Mouse (Mus musculus) liver, embryonic 14 days (tissue): ENCODE measurements around the gene Fbxo41. TPM values are rescaled to one million over a fixed set of nuclear protein-coding genes. Genes with fewer than 3 reads are reported as not detected.

Experiments used
- polyA plus RNA-seq: library from polyadenylated mRNA; depleted of rRNA; stranded (reverse); fragments of >200 nt; gene quantifications from 2 replicates; pipeline ENCODE4 v1.2.3, GENCODE M21; 2012; rRNA removed

The Fbxo41 gene
- polyA plus RNA-seq = 0.01 TPM in 1 of 2 replicates, not detected in the other

DNA sequence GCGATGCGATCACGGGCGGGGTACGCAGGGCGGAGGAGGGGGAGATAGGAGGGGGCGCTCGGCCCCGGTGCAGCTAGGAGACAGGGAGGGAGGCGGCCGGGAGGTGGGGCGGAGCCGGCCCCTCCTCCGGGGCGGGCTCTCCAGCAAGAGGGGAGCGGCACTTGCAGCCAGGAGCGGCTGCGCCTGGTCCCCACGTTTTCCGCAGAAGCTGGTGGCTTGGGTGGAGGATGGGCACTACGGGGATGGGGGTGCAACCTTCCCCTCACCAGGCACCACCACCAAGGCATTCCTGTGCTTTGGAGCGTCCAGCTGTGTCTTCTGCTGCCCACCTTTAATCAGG lies at the start of gene Fbxo41:
Gene Fbxo41, minus strand, starts transcription at position 84 of the 340 bp plus-strand sequence.

DNA sequence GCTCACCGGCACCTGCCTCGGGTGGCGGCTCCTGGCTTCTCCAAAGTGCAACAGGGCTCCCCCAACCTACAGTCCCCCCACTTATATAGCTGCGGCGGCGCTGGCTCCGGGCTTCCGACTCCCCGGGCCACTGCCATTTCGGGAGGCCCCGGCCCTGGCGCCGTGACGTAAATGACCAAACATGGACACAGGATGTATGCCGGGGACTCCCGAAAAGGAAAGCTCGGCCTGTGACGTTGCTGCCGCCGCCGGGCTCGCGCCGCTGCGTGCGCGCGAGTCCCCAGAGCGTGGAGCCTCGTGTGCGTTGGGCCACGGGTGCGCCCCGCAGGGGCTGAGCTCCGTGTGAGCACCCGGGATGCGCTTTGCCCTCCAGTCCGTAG lies 10.7 kb upstream of the Fbxo41 start, which contains the start of gene Egr4:
Gene Egr4, minus strand, starts transcription at position 59 of the 380 bp plus-strand sequence.

GRCm38 (mm10) chr6:85451664-85452410 lies 51.0 kb downstream of the Fbxo41 start, which contains the start of gene Pradc1:
TSS of gene Pradc1 (minus strand) at chr6:85451970.

DNA sequence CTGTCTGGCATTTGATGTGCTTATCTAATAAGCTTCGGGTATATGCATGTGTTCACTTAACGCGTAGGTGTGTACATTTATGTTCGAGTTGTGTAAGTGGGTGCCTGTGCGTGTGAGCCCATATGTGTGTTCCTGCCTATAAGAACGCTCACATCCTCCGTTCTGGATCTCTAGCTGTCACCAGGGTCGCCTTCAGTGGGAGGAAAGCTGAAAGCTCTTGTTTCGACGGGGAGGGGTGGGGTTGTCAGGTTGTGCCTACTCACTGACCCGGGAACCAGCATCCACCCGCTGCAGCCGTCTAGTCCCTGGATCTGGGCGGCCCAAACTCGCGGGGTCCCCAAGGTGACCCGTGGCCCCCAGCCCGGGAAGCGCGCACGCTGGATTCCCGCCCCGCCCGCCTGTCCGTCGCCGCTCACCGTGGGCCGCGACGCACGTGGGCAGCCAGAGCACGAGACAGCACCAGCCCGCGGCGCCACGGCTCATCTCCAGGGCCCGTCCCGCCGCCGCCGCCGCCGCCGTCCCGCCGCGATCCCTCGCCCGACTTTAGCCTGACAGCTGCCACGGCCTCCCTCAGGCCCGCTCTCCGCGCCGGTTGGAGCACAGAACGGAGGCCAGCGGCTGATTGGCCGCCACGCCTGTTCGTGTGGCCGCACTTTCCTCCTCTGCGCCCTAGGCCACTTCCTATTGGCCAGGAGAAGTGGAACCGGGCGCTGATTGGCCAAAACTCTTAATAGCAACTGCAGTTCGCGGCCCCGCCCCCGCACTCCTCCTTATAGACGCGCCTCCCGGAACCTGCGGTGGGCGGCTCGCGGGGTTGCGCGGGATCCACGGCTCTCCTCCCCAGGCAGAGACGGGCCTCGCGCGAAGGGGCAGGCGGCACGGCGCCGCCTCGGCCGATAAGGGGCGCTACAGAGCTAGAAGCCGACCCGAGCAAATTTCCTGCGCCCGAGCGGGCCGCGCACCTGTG lies 51.8 kb downstream of the Fbxo41 start, which contains the start of gene Cct7:
Gene Cct7, plus strand, starts transcription at position 818 of the 967 bp plus-strand sequence.

GRCm38 (mm10) chr6:85431842-85432431 lies 70.9 kb downstream of the Fbxo41 start, which contains the start of gene Smyd5:
TSS of gene Smyd5 (plus strand) at chr6:85431989.

DNA sequence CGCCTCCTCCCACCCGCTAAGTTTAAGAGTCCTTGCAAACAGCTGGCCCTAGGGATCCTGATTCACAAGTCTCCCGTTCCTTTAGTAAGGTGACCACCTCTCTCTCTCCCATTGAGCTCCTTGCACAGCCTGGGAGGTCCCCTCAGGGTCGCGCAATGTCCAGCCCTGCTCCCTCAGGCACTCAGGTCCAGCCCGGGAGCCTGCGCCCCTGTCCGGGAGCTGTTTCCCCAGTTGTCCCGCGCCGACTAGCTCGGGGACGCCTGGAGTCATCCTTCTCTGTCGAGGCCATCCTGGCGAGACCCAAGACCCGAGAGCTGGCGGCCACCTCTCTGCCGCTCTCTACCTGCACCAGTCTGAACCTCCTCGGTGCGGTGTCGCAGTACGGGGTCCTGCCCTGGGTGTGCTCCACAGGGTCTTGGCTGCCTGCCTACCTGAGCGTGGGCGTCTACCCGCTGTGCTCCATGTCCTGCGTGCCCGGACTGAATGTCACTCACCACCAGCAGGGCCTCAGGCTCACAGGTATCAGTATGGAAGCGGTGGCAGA lies 78.9 kb downstream of the Fbxo41 start, which contains the start of gene Noto:
Gene Noto, plus strand, starts transcription at position 51 of the 544 bp plus-strand sequence.

Other genes starting within 250 kb of the Fbxo41 start
- gene Sfxn5, start 169.6 kb downstream of the Fbxo41 start, polyA plus RNA-seq = 0.75 and 0.89 TPM in 2 replicates
- gene Rab11fip5, start 128.4 kb downstream of the Fbxo41 start, polyA plus RNA-seq = 0.37 and 0.44 TPM in 2 replicates
- gene Noto, start 79.1 kb downstream of the Fbxo41 start, polyA plus RNA-seq = not detected in 2 replicates
- 17.0 and 17.9 TPM in 2 replicates for gene Smyd5, start 71.0 kb downstream of the Fbxo41 start, polyA plus RNA-seq
- 162 and 179 TPM in 2 replicates for gene Cct7, start 51.5 kb downstream of the Fbxo41 start, polyA plus RNA-seq
- gene Pradc1, start 51.0 kb downstream of the Fbxo41 start, polyA plus RNA-seq = 15.6 and 17.6 TPM in 2 replicates
- gene Egr4, start 10.6 kb upstream of the Fbxo41 start, polyA plus RNA-seq = not detected in 2 replicates
- 2.0 and 2.1 TPM in 2 replicates for gene Alms1, start 84.5 kb upstream of the Fbxo41 start, polyA plus RNA-seq
- not detected in 2 replicates for gene Nat8f7, start 210.2 kb upstream of the Fbxo41 start, polyA plus RNA-seq